ENCODE assay signal across 10 mouse cellular contexts in genomic region chr12:108651053-108651660, GRCm38 (mm10). TPM values are rescaled to one million over a fixed set of nuclear protein-coding genes. Genes with fewer than 3 reads are reported as not detected.
A peak's percentile ranks its signal among the peaks of the same experiment; 100 is the strongest.
DNase-seq lines count a peak whose midpoint lies in the region; ATAC-seq and TF ChIP-seq lines count a peak whose summit lies in the region.
"Had no signal": no experiment of that assay in that cellular context is flagged by ENCODE, and none has a peak within 500 bp of the region (broad histone marks: within the 10 kb centered on the region; RNA-seq: fewer than 3 reads in every experiment).

No protein-coding gene starts in this region.

- peak; percentile 68 for ATAC-seq in liver, postnatal 0 days
- no peak for ATAC-seq in liver, embryonic 12.5 days
- ATAC-seq in kidney, embryonic 16.5 days (ENCODE audit: low FRiP score, low TSS enrichment) = peak; percentile 71; the same call in 1 of the 2 replicates
- ATAC-seq in megakaryocyte progenitor cell, adult 5-6 weeks (replicated peaks; ENCODE audit: poor library complexity) = 0 out of 2 replicates have a peak, but pooled peaks have one; percentile 16
- no peak for ATAC-seq in hindbrain, embryonic 14.5 days (ENCODE audit: low FRiP score)

- no peak for TF ChIP-seq CTCF in liver, postnatal 0 days (IDR thresholded peaks at IDR 0.05; ENCODE audit: low read depth)

- H3K4me1 ChIP-seq in liver, postnatal 0 days (ENCODE audit: insufficient read depth) = no peaks in the 10 kb centered on the region
- peaks cover 29% of the 10 kb centered on the region for H3K4me1 ChIP-seq in liver, embryonic 12.5 days
- H3K4me1 ChIP-seq in kidney, embryonic 16.5 days (ENCODE audit: insufficient read depth, low read length) = peaks cover 4% of the 10 kb centered on the region; the same call in 1 of the 2 replicates
- no peaks in the 10 kb centered on the region for H3K4me1 ChIP-seq in hindbrain, embryonic 14.5 days (replicated peaks; ENCODE audit: control insufficient read depth, insufficient read depth, low read length)
- H3K4me1 ChIP-seq: midbrain, embryonic 12.5 days had no signal

- H3K27me3 ChIP-seq in liver, postnatal 0 days (ENCODE audit: insufficient read depth, low read length) = no peaks in the 10 kb centered on the region
- H3K27me3 ChIP-seq in liver, embryonic 12.5 days (replicated peaks) = no peaks in the 10 kb centered on the region
- H3K27me3 ChIP-seq in kidney, embryonic 16.5 days (ENCODE audit: insufficient read depth, low read length) = no peaks in the 10 kb centered on the region
- H3K27me3 ChIP-seq in hindbrain, embryonic 14.5 days (ENCODE audit: control insufficient read depth, insufficient read depth, low read length) = no peaks in the 10 kb centered on the region
- H3K27me3 ChIP-seq: midbrain, embryonic 12.5 days had no signal

- no peaks in the 10 kb centered on the region for H3K9me3 ChIP-seq in liver, postnatal 0 days (ENCODE audit: low read length)
- no peaks in the 10 kb centered on the region for H3K9me3 ChIP-seq in liver, embryonic 12.5 days (replicated peaks)
- H3K9me3 ChIP-seq in kidney, embryonic 16.5 days (ENCODE audit: low read length) = no peaks in the 10 kb centered on the region
- no peaks in the 10 kb centered on the region for H3K9me3 ChIP-seq in hindbrain, embryonic 14.5 days (ENCODE audit: control insufficient read depth, low read length)
- H3K9me3 ChIP-seq: midbrain, embryonic 12.5 days had no signal

- peaks cover 6% of the 10 kb centered on the region for H3K36me3 ChIP-seq in liver, postnatal 0 days (replicated peaks; ENCODE audit: insufficient read depth, low read length)
- peaks cover 29% of the 10 kb centered on the region for H3K36me3 ChIP-seq in liver, embryonic 12.5 days
- peaks cover 43% of the 10 kb centered on the region for H3K36me3 ChIP-seq in kidney, embryonic 16.5 days (ENCODE audit: insufficient read depth, low read length)
- H3K36me3 ChIP-seq in hindbrain, embryonic 14.5 days (replicated peaks; ENCODE audit: control insufficient read depth, insufficient read depth) = peaks cover 80% of the 10 kb centered on the region

- 50% methylated on average over 7 of the region's 7 CpGs for WGBS in liver, postnatal 0 days (ENCODE audit: insufficient replicate concordance)
- 66% methylated on average over 7 of the region's 7 CpGs for WGBS in liver, embryonic 12.5 days (ENCODE audit: insufficient replicate concordance)
- 48% methylated on average over 7 of the region's 7 CpGs for WGBS in kidney, embryonic 16.5 days
- WGBS in hindbrain, embryonic 14.5 days = 68% methylated on average over 7 of the region's 7 CpGs

- no peak overlapping the region for H3K4me3 ChIP-seq in liver, postnatal 0 days (ENCODE audit: low read depth, low read length)
- no peak overlapping the region for H3K4me3 ChIP-seq in liver, embryonic 12.5 days
- H3K4me3 ChIP-seq in kidney, embryonic 16.5 days (ENCODE audit: low read length) = no peak overlapping the region
- no peak overlapping the region for H3K4me3 ChIP-seq in hindbrain, embryonic 14.5 days (replicated peaks; ENCODE audit: low read length)
- H3K4me3 ChIP-seq: midbrain, embryonic 12.5 days had no signal

- H3K27ac ChIP-seq in liver, postnatal 0 days (ENCODE audit: low read depth) = no peak overlapping the region
- H3K27ac ChIP-seq in liver, embryonic 12.5 days = no peak overlapping the region
- H3K27ac ChIP-seq in kidney, embryonic 16.5 days (ENCODE audit: low read length) = no peak overlapping the region
- H3K27ac ChIP-seq in hindbrain, embryonic 14.5 days = no peak overlapping the region
- H3K27ac ChIP-seq: midbrain, embryonic 12.5 days had no signal

- peak; percentile 19 for DNase-seq in adrenal gland, adult 2 months
- DNase-seq in adrenal gland, adult 8-10 months = no peak
- DNase-seq in liver, postnatal 0 days = peak; percentile 58
- no peak for DNase-seq in hindbrain, embryonic 14.5 days (ENCODE audit: low spot score)
- no peak for DNase-seq in cerebellum, adult 9-11 months

- no peak overlapping the region for H3K4me2 ChIP-seq in liver, postnatal 0 days (ENCODE audit: low read depth, low read length)
- H3K4me2 ChIP-seq in liver, embryonic 12.5 days = no peak overlapping the region
- H3K4me2 ChIP-seq in kidney, embryonic 16.5 days (replicated peaks; ENCODE audit: low read depth, low read length) = no peak overlapping the region
- H3K4me2 ChIP-seq in hindbrain, embryonic 14.5 days (replicated peaks) = no peak overlapping the region
- H3K4me2 ChIP-seq: midbrain, embryonic 12.5 days had no signal

- TF ChIP-seq EP300 in liver, postnatal 0 days (IDR thresholded peaks at IDR 0.05; ENCODE audit: low read depth) = no peak

- H3K9ac ChIP-seq in liver, postnatal 0 days (replicated peaks) = no peak overlapping the region
- H3K9ac ChIP-seq in liver, embryonic 12.5 days = no peak overlapping the region
- no peak overlapping the region; the same call in 1 of the 2 replicates for H3K9ac ChIP-seq in kidney, embryonic 16.5 days (replicated peaks; ENCODE audit: low read length)
- no peak overlapping the region for H3K9ac ChIP-seq in hindbrain, embryonic 14.5 days
- H3K9ac ChIP-seq: midbrain, embryonic 12.5 days had no signal

RNA-seq across cellular contexts. Expression of gene Degs2, which starts 51.0 kb away (rescaled TPM):
- under 1 TPM in 1 of 2 experiments, not detected in 1; 0.17 TPM for total RNA-seq in adrenal gland, adult 2 months (2021)
- polyA plus RNA-seq in adrenal gland, adult 2 months (2012; rRNA removed) = 0.10 and 0.27 TPM in 2 replicates
- total RNA-seq in adrenal gland, adult 8-10 months (2022) = not detected
- 0.13 TPM in 2 replicates for polyA plus RNA-seq in liver, postnatal 0 days (2015; fragmentation: Nextera tagmentation; extraction: Ambion mirVana)
- polyA plus RNA-seq in liver, embryonic 12.5 days (2016; fragmentation: Nextera tagmentation; extraction: Ambion mirVana) = 0.15 and 0.42 TPM in 2 replicates
- 10.6 and 12.1 TPM in 2 replicates for polyA plus RNA-seq in kidney, embryonic 16.5 days (2015; fragmentation: Nextera tagmentation; extraction: Ambion mirVana)
- total RNA-seq in megakaryocyte progenitor cell, adult 5-6 weeks (2015) = 1.2 TPM in 1 of 2 replicates, not detected in the other
- total RNA-seq in megakaryocyte progenitor cell, adult 5-6 weeks (2017) = 0.79 and 1.1 TPM in 2 replicates
- 1.2 and 2.1 TPM in 2 replicates for polyA plus RNA-seq in hindbrain, embryonic 14.5 days (2014; fragmentation: Nextera tagmentation; extraction: Ambion mirVana)
- total RNA-seq: hematopoietic stem cell, adult 5-6 weeks had no signal

Comparison
In these comparisons a context has a peak if more than half of its experiments do, and no peak if none do; other contexts are left out.
1. DNase-seq: peak in adrenal gland, adult 2 months (single experiment) and liver, postnatal 0 days (single experiment); none in adrenal gland, adult 8-10 months (single experiment), hindbrain, embryonic 14.5 days (single experiment) and cerebellum, adult 9-11 months (single experiment).
2. ATAC-seq: peak in liver, postnatal 0 days (single experiment), kidney, embryonic 16.5 days (single experiment) and megakaryocyte progenitor cell, adult 5-6 weeks (single experiment); none in liver, embryonic 12.5 days (single experiment) and hindbrain, embryonic 14.5 days (single experiment).